ENCODE assay signal across 9 mouse cellular contexts in genomic region chr19:23833685-23834682, GRCm38 (mm10).
DNase-seq lines count a peak whose midpoint lies in the region; ATAC-seq lines count a peak whose summit lies in the region.
"Had no signal": no experiment of that assay in that cellular context is flagged by ENCODE, and none has a peak within 500 bp of the region (broad histone marks: within the 10 kb centered on the region; RNA-seq: fewer than 3 reads in every experiment).

No protein-coding gene starts in this region.

- 47% methylated on average over 14 of the region's 14 CpGs for WGBS in forebrain, embryonic 14.5 days
- WGBS in hindbrain, embryonic 15.5 days = 29% methylated on average over 14 of the region's 14 CpGs

- peak; percentile 49 for ATAC-seq in forebrain, embryonic 14.5 days
- peak; percentile 61; the same call in 1 of the 2 replicates for ATAC-seq in hindbrain, embryonic 15.5 days (ENCODE audit: low FRiP score, low read depth)

- DNase-seq in adrenal gland, postnatal 14 days = peak; percentile 52
- no peak for DNase-seq in adrenal gland, postnatal 4 days (ENCODE audit: low spot score in 2 of 2)
- DNase-seq in MN1 (ENCODE audit: low spot score) = peak; percentile 24
- DNase-seq in forebrain, embryonic 14.5 days (ENCODE audit: low spot score) = peak; percentile 59
- DNase-seq in lung, postnatal 10 days = no peak
- no peak for DNase-seq in thymus, postnatal 14 days
- no peak for DNase-seq in left cerebral cortex, adult 9 months (ENCODE audit: low spot score in 2 of 2)

- H3K4me3 ChIP-seq in forebrain, embryonic 14.5 days (ENCODE audit: low read depth, low read length) = no peak overlapping the region
- H3K4me3 ChIP-seq in hindbrain, embryonic 15.5 days = no peak overlapping the region
- H3K4me3 ChIP-seq: heart, embryonic 15.5 days had no signal

- H3K4me1 ChIP-seq in forebrain, embryonic 14.5 days (ENCODE audit: control insufficient read depth, insufficient read depth, low read length) = peaks cover 4% of the 10 kb centered on the region; the same call in 1 of the 2 replicates
- peaks cover 33% of the 10 kb centered on the region for H3K4me1 ChIP-seq in hindbrain, embryonic 15.5 days (replicated peaks)

- H3K9ac ChIP-seq in forebrain, embryonic 14.5 days (ENCODE audit: low read length) = no peak overlapping the region
- H3K9ac ChIP-seq in hindbrain, embryonic 15.5 days = no peak overlapping the region
- H3K9ac ChIP-seq: heart, embryonic 15.5 days had no signal

- no peaks in the 10 kb centered on the region for H3K27me3 ChIP-seq in forebrain, embryonic 14.5 days (replicated peaks; ENCODE audit: control insufficient read depth, insufficient read depth, low read length)
- H3K27me3 ChIP-seq in hindbrain, embryonic 15.5 days = no peaks in the 10 kb centered on the region
- H3K27me3 ChIP-seq: heart, embryonic 15.5 days had no signal

- no peaks in the 10 kb centered on the region for H3K36me3 ChIP-seq in forebrain, embryonic 14.5 days (ENCODE audit: control insufficient read depth, insufficient read depth, low read length)
- H3K36me3 ChIP-seq in hindbrain, embryonic 15.5 days = no peaks in the 10 kb centered on the region
- H3K36me3 ChIP-seq: heart, embryonic 15.5 days had no signal

- H3K9me3 ChIP-seq in forebrain, embryonic 14.5 days (replicated peaks; ENCODE audit: control insufficient read depth, low read length) = no peaks in the 10 kb centered on the region
- no peaks in the 10 kb centered on the region for H3K9me3 ChIP-seq in hindbrain, embryonic 15.5 days
- H3K9me3 ChIP-seq: heart, embryonic 15.5 days had no signal

- H3K4me2 ChIP-seq in forebrain, embryonic 14.5 days (ENCODE audit: low read length) = no peak overlapping the region
- no peak overlapping the region for H3K4me2 ChIP-seq in hindbrain, embryonic 15.5 days
- H3K4me2 ChIP-seq: heart, embryonic 15.5 days had no signal

- peak overlapping the region; percentile 64 for H3K27ac ChIP-seq in forebrain, embryonic 14.5 days (ENCODE audit: low read depth, low read length)
- peak overlapping the region; percentile 50 for H3K27ac ChIP-seq in hindbrain, embryonic 15.5 days (replicated peaks)
- H3K27ac ChIP-seq: heart, embryonic 15.5 days had no signal

Comparison
In these comparisons a context has a peak if more than half of its experiments do, and no peak if none do; other contexts are left out.
1. DNase-seq: peak in adrenal gland, postnatal 14 days (single experiment), MN1 (single experiment) and forebrain, embryonic 14.5 days (single experiment); none in adrenal gland, postnatal 4 days (0 of 2), lung, postnatal 10 days (single experiment), thymus, postnatal 14 days (single experiment) and left cerebral cortex, adult 9 months (0 of 2).